Mouse (Mus musculus): ENCODE measurements around the gene Hnrnpll. TPM values are rescaled to one million over a fixed set of nuclear protein-coding genes. Genes with fewer than 3 reads are reported as not detected.
"Not testable (repeated sequence)": the region's sequence is repeated elsewhere in the genome, so short reads cannot be mapped to it uniquely, and the experiment has no call there.

The Hnrnpll gene
- total and polyA plus RNA-seq, 2 experiments from 2014 or later: 19.0 to 37.5 TPM

GRCm38 (mm10) chr17:80018976-80019541, 43.1 kb downstream of the Hnrnpll start:
- Histone ChIP-seq H3K9me3 (replicated peaks; ENCODE audit: control insufficient read depth, low read length) (no peaks in the 10 kb centered on the region), H3K9ac (replicated peaks; ENCODE audit: low read depth, low read length) (no peak overlapping the region), H3K27ac (ENCODE audit: low read depth) (no peak overlapping the region), H3K4me1 (ENCODE audit: control insufficient read depth, insufficient read depth) (no peaks in the 10 kb centered on the region), H3K4me3 (ENCODE audit: low read depth, low read length) (peak overlapping the region; percentile 19; the same call in 1 of the 2 replicates), H3K36me3 (replicated peaks; ENCODE audit: control insufficient read depth, insufficient read depth, low read length) (no peaks in the 10 kb centered on the region), H3K27me3 (ENCODE audit: control insufficient read depth, insufficient read depth, low read length) (no peaks in the 10 kb centered on the region), H3K4me2 (ENCODE audit: low read depth, low read length) (peak overlapping the region; percentile 55)
- ATAC-seq (ENCODE audit: insufficient read depth, low read depth) (peak; percentile 74), DNase-seq (ENCODE audit: low spot score) (peak; percentile 49)
- WGBS: 11% methylated on average over 22 of the region's 22 CpGs
- TF ChIP-seq CTCF (IDR thresholded peaks at IDR 0.05; ENCODE audit: low read depth) (peak; percentile 62), EP300 (IDR thresholded peaks at IDR 0.05; ENCODE audit: low read depth) (no peak)

- TF ChIP-seq CTCF (IDR thresholded peaks at IDR 0.05; ENCODE audit: low read depth) (no peak), EP300 (IDR thresholded peaks at IDR 0.05; ENCODE audit: low read depth) (no peak)
- Histone ChIP-seq H3K9me3 (replicated peaks; ENCODE audit: control insufficient read depth, low read length) (no peaks in the 10 kb centered on the region), H3K4me3 (ENCODE audit: low read depth, low read length) (no peak overlapping the region), H3K27me3 (ENCODE audit: control insufficient read depth, insufficient read depth, low read length) (no peaks in the 10 kb centered on the region), H3K9ac (replicated peaks; ENCODE audit: low read depth, low read length) (no peak overlapping the region), H3K4me2 (ENCODE audit: low read depth, low read length) (peak overlapping the region; percentile 55; the same call in 1 of the 2 replicates), H3K36me3 (replicated peaks; ENCODE audit: control insufficient read depth, insufficient read depth, low read length) (no peaks in the 10 kb centered on the region), H3K4me1 (ENCODE audit: control insufficient read depth, insufficient read depth) (no peaks in the 10 kb centered on the region), H3K27ac (ENCODE audit: low read depth) (no peak overlapping the region)
- no peak for ATAC-seq (ENCODE audit: insufficient read depth, low read depth)
- WGBS: 47% methylated on average over 12 of the region's 12 CpGs
- DNase-seq (ENCODE audit: low spot score): no peak
Observed at GRCm38 (mm10) chr17:80018239-80018975, 43.7 kb downstream of the Hnrnpll start.

GRCm38 (mm10) chr17:80017389-80017788, 44.7 kb downstream of the Hnrnpll start:
- 41% methylated on average over 12 of the region's 12 CpGs for WGBS
- DNase-seq (ENCODE audit: low spot score) (peak; percentile 76), ATAC-seq (ENCODE audit: insufficient read depth, low read depth) (peak; percentile 54)
- Histone ChIP-seq H3K36me3 (replicated peaks; ENCODE audit: control insufficient read depth, insufficient read depth, low read length) (no peaks in the 10 kb centered on the region), H3K4me3 (ENCODE audit: low read depth, low read length) (no peak overlapping the region), H3K27me3 (ENCODE audit: control insufficient read depth, insufficient read depth, low read length) (no peaks in the 10 kb centered on the region), H3K9me3 (replicated peaks; ENCODE audit: control insufficient read depth, low read length) (no peaks in the 10 kb centered on the region), H3K4me1 (ENCODE audit: control insufficient read depth, insufficient read depth) (no peaks in the 10 kb centered on the region), H3K27ac (ENCODE audit: low read depth) (no peak overlapping the region), H3K9ac (replicated peaks; ENCODE audit: low read depth, low read length) (no peak overlapping the region), H3K4me2 (ENCODE audit: low read depth, low read length) (no peak overlapping the region)
- no peak for TF ChIP-seq EP300 (IDR thresholded peaks at IDR 0.05; ENCODE audit: low read depth)
- TF ChIP-seq CTCF (IDR thresholded peaks at IDR 0.05; ENCODE audit: low read depth): peak; percentile 86

- WGBS: 95% methylated on average over 4 of the region's 4 CpGs
- not testable (repeated sequence) for H3K36me3 ChIP-seq (replicated peaks; ENCODE audit: control insufficient read depth, insufficient read depth, low read length); H3K9ac ChIP-seq (replicated peaks; ENCODE audit: low read depth, low read length); H3K27me3 ChIP-seq (ENCODE audit: control insufficient read depth, insufficient read depth, low read length); H3K4me1 ChIP-seq (ENCODE audit: control insufficient read depth, insufficient read depth); H3K27ac ChIP-seq (ENCODE audit: low read depth); H3K4me2 ChIP-seq (ENCODE audit: low read depth, low read length); DNase-seq (ENCODE audit: low spot score); H3K4me3 ChIP-seq (ENCODE audit: low read depth, low read length); H3K9me3 ChIP-seq (replicated peaks; ENCODE audit: control insufficient read depth, low read length); ATAC-seq (ENCODE audit: insufficient read depth, low read depth)
Observed at GRCm38 (mm10) chr17:80016400-80016799, 45.7 kb downstream of the Hnrnpll start.

GRCm38 (mm10) chr17:80014361-80014809, 47.7 kb downstream of the Hnrnpll start:
- Histone ChIP-seq H3K36me3 (replicated peaks; ENCODE audit: control insufficient read depth, insufficient read depth, low read length) (no peaks in the 10 kb centered on the region), H3K4me2 (ENCODE audit: low read depth, low read length) (no peak overlapping the region), H3K27ac (ENCODE audit: low read depth) (no peak overlapping the region), H3K9me3 (replicated peaks; ENCODE audit: control insufficient read depth, low read length) (no peaks in the 10 kb centered on the region), H3K4me3 (ENCODE audit: low read depth, low read length) (no peak overlapping the region), H3K4me1 (ENCODE audit: control insufficient read depth, insufficient read depth) (no peaks in the 10 kb centered on the region), H3K9ac (replicated peaks; ENCODE audit: low read depth, low read length) (no peak overlapping the region), H3K27me3 (ENCODE audit: control insufficient read depth, insufficient read depth, low read length) (no peaks in the 10 kb centered on the region)
- DNase-seq (ENCODE audit: low spot score) (no peak), ATAC-seq (ENCODE audit: insufficient read depth, low read depth) (no peak)
- WGBS: 56% methylated on average over 8 of the region's 8 CpGs
- TF ChIP-seq CTCF (IDR thresholded peaks at IDR 0.05; ENCODE audit: low read depth) (no peak), EP300 (IDR thresholded peaks at IDR 0.05; ENCODE audit: low read depth) (no peak)
